Mouse (Mus musculus) gastrocnemius, postnatal 4 days (tissue): ENCODE results near the gene Samd15. TPM values are rescaled to one million over a fixed set of nuclear protein-coding genes. Genes with fewer than 3 reads are reported as not detected.

Experiments
- DNase-seq, 2 experiments: peaks; one replicate each; pipeline ENCODE4 v3.0.0; 2021 to 2022; ENCODE audit warnings: low spot score in 2 of 2, mixed read lengths in 2 of 2
- total RNA-seq, 2 experiments: library from RNA; stranded (reverse); gene quantifications; 2 replicates each; pipeline ENCODE4 v1.2.3; 2021

Samd15 gene
- total RNA-seq, 2 experiments from 2014 or later: 0.36 to 0.86 TPM

- DNase-seq: no peak
Observed at GRCm38 (mm10) chr12:87229633-87230032, 30.1 kb downstream of the Samd15 start.

DNA sequence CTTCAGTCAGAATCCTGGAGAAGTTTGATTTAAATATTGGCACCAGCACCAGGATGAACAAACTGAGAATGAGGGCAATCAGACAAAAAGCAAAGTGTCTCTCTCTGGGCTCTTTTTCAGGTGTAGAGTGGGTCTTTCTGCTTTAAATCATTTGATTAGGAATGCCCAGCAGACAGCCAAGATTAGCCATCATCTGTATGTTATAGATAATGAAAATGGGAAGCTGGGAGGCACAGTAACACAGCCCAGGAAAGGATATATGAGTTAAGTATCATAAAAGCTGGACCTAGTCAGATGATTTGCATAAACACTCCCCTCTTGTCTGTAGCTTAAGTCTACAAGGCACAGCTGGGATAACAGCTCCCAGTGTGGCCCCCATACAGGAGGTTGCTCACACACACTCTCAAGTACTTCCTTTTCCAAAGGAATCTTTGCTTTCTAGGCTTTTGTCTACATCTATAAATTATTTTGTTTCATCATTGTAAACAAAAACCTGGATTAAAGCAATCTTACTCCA is 30.9 kb downstream of the Samd15 start:
- no peak for DNase-seq

- no peak for DNase-seq
Observed at GRCm38 (mm10) chr12:87236882-87237483, 37.5 kb downstream of the Samd15 start.

- no peak for DNase-seq
Observed at GRCm38 (mm10) chr12:87238632-87239031, 39.1 kb downstream of the Samd15 start, which contains the start of gene Noxred1. Noxred1 (minus strand) TSS chr12:87238732.

GRCm38 (mm10) chr12:87250161-87250560 is 50.6 kb downstream of the Samd15 start:
- DNase-seq: no peak

GRCm38 (mm10) chr12:87253878-87254277 is 54.4 kb downstream of the Samd15 start:
- DNase-seq: no peak

GRCm38 (mm10) chr12:87256629-87257028 is 57.1 kb downstream of the Samd15 start:
- DNase-seq: no peak

DNA sequence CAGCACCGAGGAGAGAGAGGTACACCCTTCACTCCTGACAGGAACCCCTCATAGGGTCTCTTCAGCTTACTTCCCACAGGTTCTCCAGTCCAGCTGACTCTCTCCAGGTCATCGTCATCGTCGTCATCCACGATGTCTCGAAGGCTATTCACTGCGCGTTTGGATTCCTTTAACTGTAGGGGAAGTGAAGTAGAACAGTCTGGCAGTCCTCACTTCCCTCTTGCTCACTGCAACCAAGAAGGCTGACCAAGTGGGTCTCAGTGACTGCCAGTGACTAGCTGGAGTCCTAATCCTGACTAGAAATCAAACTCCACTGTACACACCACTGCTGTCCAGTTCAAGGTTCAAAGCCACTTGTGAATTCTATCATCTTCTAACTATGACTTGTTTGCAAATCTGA is 61.0 kb downstream of the Samd15 start:
- DNase-seq: no peak

Other genes starting within 250 kb of the Samd15 start
- gene Zdhhc22, start 209.3 kb upstream of the Samd15 start, total RNA-seq: not detected
- gene Tmem63c, start 178.4 kb upstream of the Samd15 start, total RNA-seq: under 1 TPM; 0.10 to 0.16 TPM
- not detected for gene Ngb, start 97.2 kb upstream of the Samd15 start, total RNA-seq
- 10 to 100 TPM; 52.4 to 56.7 TPM for gene Gstz1, start 52.6 kb upstream of the Samd15 start, total RNA-seq
- 10 to 100 TPM; 12.3 to 14.6 TPM for gene Pomt2, start 51.8 kb upstream of the Samd15 start, total RNA-seq
- gene Tmed8, start 731 bp downstream of the Samd15 start, total RNA-seq: 1 to 10 TPM; 3.8 to 4.6 TPM
- under 1 TPM in 1 of 2 experiments, not detected in 1; 0.22 TPM for gene Noxred1, start 39.0 kb downstream of the Samd15 start, total RNA-seq
- gene Vipas39, start 66.5 kb downstream of the Samd15 start, total RNA-seq: 10 to 100 TPM; 18.1 to 20.7 TPM
- 100 to 1,000 TPM; 102 to 104 TPM for gene Ahsa1, start 66.8 kb downstream of the Samd15 start, total RNA-seq
- gene Ism2, start 100.0 kb downstream of the Samd15 start, total RNA-seq: under 1 TPM; 0.25 to 0.41 TPM
- gene Sptlc2, start 188.6 kb downstream of the Samd15 start, total RNA-seq: 10 to 100 TPM; 41.7 to 44.1 TPM
- 100 to 1,000 TPM; 164 to 167 TPM for gene Slirp, start 244.2 kb downstream of the Samd15 start, total RNA-seq
- 10 to 100 TPM; 16.2 to 16.5 TPM for gene Alkbh1, start 244.3 kb downstream of the Samd15 start, total RNA-seq